Mouse (Mus musculus) heart, adult 10 weeks (tissue): ENCODE measurements around the gene Crb2. TPM values are rescaled to one million over a fixed set of nuclear protein-coding genes. Genes with fewer than 3 reads are reported as not detected.

Source experiments
- polyA plus RNA-seq: library from polyadenylated mRNA; stranded (reverse); fragments of 350-450 nt; fragmentation: Illumina TruSeq; extraction: RNeasy Lipid Tissue Mini Kit (QIAGEN cat#74804); gene quantifications from one replicate; pipeline ENCODE4 v1.2.3, GENCODE M21; 2014; ENCODE audit warnings: low read depth, low replicate concordance

Crb2 gene
- polyA plus RNA-seq, result 0.47 TPM

DNA sequence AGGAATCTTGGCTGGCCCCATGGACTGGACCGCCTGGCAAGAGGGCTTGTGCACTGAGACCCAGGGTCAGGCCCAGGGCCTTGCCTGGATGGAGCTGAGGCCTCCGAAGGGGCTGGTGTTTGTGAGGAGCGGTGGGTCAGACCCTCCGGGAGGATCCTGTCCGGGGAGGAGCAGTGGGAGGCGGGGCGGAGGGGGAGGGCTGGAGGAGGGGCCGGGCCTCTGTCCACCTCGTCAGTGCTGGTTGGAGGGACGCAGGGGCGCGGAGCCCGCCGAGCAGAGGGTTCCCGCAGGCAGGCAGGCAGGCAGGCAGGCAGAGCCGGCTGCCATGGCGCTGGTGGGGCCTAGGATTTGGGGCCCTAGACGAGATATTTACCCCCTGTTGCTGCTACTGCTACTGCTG, at the start of gene Crb2:
TSS of gene Crb2 (plus strand) at position 234 of the 400 bp plus-strand sequence.

Other genes starting within 250 kb of the Crb2 start
- 9.4 TPM for gene Strbp, start 72.4 kb upstream of the Crb2 start, polyA plus RNA-seq